Mouse (Mus musculus) erythroblast, embryonic 14.5 days (primary cell): Measurements from ENCODE around the gene Ndufb4.
A peak's percentile ranks its signal among the peaks of the same experiment; 100 is the strongest.

ENCODE experiments used
- GATA1 ChIP-seq: IDR thresholded peaks from 2 replicates; pipeline ENCODE4 v1.6.1; 2012; ENCODE audit warnings: low read length, inconsistent platforms, mixed read lengths
- TAL1 ChIP-seq: IDR thresholded peaks from 3 replicates; pipeline ENCODE4 v1.6.1; 2012; ENCODE audit warnings: low read length, inconsistent platforms, mixed read lengths

GRCm38 (mm10) chr16:37634578-37634977 lies 19.7 kb downstream of the Ndufb4 start:
- TF ChIP-seq GATA1 (peak; percentile 16; the same call in 1 of the 2 replicates), TAL1 (0 out of 3 replicates have a peak, but pooled peaks have one; percentile 32)
